Mouse (Mus musculus) C2C12 (cell line): ENCODE measurements around the gene Nab2. TPM values are rescaled to one million over a fixed set of nuclear protein-coding genes. Genes with fewer than 3 reads are reported as not detected.

ENCODE experiments used
- H3K27me3 ChIP-seq: one replicate; pipeline ENCODE4 v1.6.1; 2011; ENCODE audit not compliant: control insufficient read depth, insufficient read depth, insufficient read length
- H3K36me3 ChIP-seq: one replicate; pipeline ENCODE4 v1.6.1; 2011; ENCODE audit not compliant: control insufficient read depth, insufficient read depth
- H3K4me3 ChIP-seq: one replicate; pipeline ENCODE4 v1.5.1; 2011; ENCODE audit warnings: mild to moderate bottlenecking, control low read depth; ENCODE audit not compliant: poor library complexity, insufficient read depth, severe bottlenecking
- H3K79me2 ChIP-seq: one replicate; pipeline ENCODE4 v1.6.1; 2011; ENCODE audit not compliant: control insufficient read depth, insufficient read depth
- H3K79me3 ChIP-seq: one replicate; pipeline ENCODE4 v1.6.1; 2011; ENCODE audit warnings: low read depth, control low read depth
- H3ac ChIP-seq: one replicate; pipeline ENCODE3; 2011; ENCODE audit warnings: low read depth; ENCODE audit not compliant: control insufficient read depth, insufficient read length
- CEBPB ChIP-seq: IDR thresholded peaks from one replicate; pipeline ENCODE4 v1.6.1; 2011; ENCODE audit warnings: low read depth, mild to moderate bottlenecking, control low read depth, moderate library complexity
- CTCF ChIP-seq: IDR thresholded peaks from one replicate; pipeline ENCODE4 v1.5.1; 2011; ENCODE audit not compliant: control insufficient read depth, insufficient read depth, insufficient read length
- FOSL1 ChIP-seq: IDR thresholded peaks from one replicate; pipeline ENCODE4 v1.8.0; 2011; ENCODE audit warnings: mild to moderate bottlenecking, low read length; ENCODE audit not compliant: poor library complexity, insufficient read depth, severe bottlenecking
- MAX ChIP-seq: IDR thresholded peaks from one replicate; pipeline ENCODE4 v1.6.1; 2011; ENCODE audit warnings: mild to moderate bottlenecking, control low read depth
- MYOD1 ChIP-seq: IDR thresholded peaks from one replicate; pipeline ENCODE4 v1.6.1; 2011; ENCODE audit warnings: low read depth; ENCODE audit not compliant: control insufficient read depth, insufficient read length
- MYOG ChIP-seq: IDR thresholded peaks from one replicate; pipeline ENCODE4 v1.6.1; 2011; ENCODE audit not compliant: control insufficient read depth, insufficient read length; ENCODE audit errors: extremely low read depth
- USF1 ChIP-seq: IDR thresholded peaks from one replicate; pipeline ENCODE4 v1.6.1; 2011; ENCODE audit warnings: low read depth, mild to moderate bottlenecking, control low read depth, moderate library complexity
- polyA plus RNA-seq: library from polyadenylated mRNA; unstranded; fragments of >200 nt; fragmentation: generic; extraction: Trizol; gene quantifications from one replicate; pipeline ENCODE4 v1.2.1, GENCODE M21; 2012; ENCODE audit warnings: missing spikeins

The Nab2 gene
- polyA plus RNA-seq, 1 experiment: 108 TPM

GRCm38 (mm10) chr10:127621191-127622056 lies 46.9 kb downstream of the Nab2 start:
- peaks cover 12% of the 10 kb centered on the region for H3K36me3 ChIP-seq
- peak overlapping the region; percentile 75 for H3ac ChIP-seq
- peaks cover 39% of the 10 kb centered on the region for H3K79me3 ChIP-seq
- peaks cover 44% of the 10 kb centered on the region for H3K79me2 ChIP-seq
- peak overlapping the region; percentile 82 for H3K4me3 ChIP-seq
- no peaks in the 10 kb centered on the region for H3K27me3 ChIP-seq
- TF ChIP-seq MAX: peak; percentile 95
- TF ChIP-seq USF1: no peak
- no peak for TF ChIP-seq MYOD1
- TF ChIP-seq FOSL1: peak; percentile 59
- TF ChIP-seq MYOG: no peak

GRCm38 (mm10) chr10:127620406-127621190 lies 47.8 kb downstream of the Nab2 start, which contains the start of gene Lrp1:
Gene Lrp1 (minus strand): TSS chr10:127621148.
- Histone ChIP-seq H3K79me2 (peaks cover 47% of the 10 kb centered on the region), H3K36me3 (peaks cover 12% of the 10 kb centered on the region), H3K27me3 (no peaks in the 10 kb centered on the region), H3K79me3 (peaks cover 39% of the 10 kb centered on the region), H3ac (peak within 1 kb of the TSS; percentile 87), H3K4me3 (peak within 1 kb of the TSS; percentile 82)
- TF ChIP-seq FOSL1 (no peak), MYOG (no peak), CTCF (no peak), USF1 (no peak), CEBPB (no peak), MYOD1 (no peak), MAX (no peak)

- Histone ChIP-seq H3K79me2 (peaks cover 54% of the 10 kb centered on the region), H3K36me3 (peaks cover 12% of the 10 kb centered on the region), H3ac (peak overlapping the region; percentile 87), H3K79me3 (peaks cover 43% of the 10 kb centered on the region), H3K27me3 (no peaks in the 10 kb centered on the region), H3K4me3 (peak overlapping the region; percentile 82)
- TF ChIP-seq MYOD1 (no peak), USF1 (no peak), MAX (no peak), CEBPB (no peak), MYOG (no peak), FOSL1 (no peak), CTCF (no peak)
Observed at GRCm38 (mm10) chr10:127619941-127620405, 48.4 kb downstream of the Nab2 start.

- H3K36me3 ChIP-seq: peaks cover 12% of the 10 kb centered on the region
- peaks cover 61% of the 10 kb centered on the region for H3K79me2 ChIP-seq
- peaks cover 51% of the 10 kb centered on the region for H3K79me3 ChIP-seq
- no peaks in the 10 kb centered on the region for H3K27me3 ChIP-seq
- H3K4me3 ChIP-seq: peak overlapping the region; percentile 82
- peak overlapping the region; percentile 84 for H3ac ChIP-seq
- TF ChIP-seq FOSL1 (no peak), MYOD1 (no peak), MYOG (no peak), USF1 (no peak), CEBPB (no peak), CTCF (no peak), MAX (no peak)
Observed at GRCm38 (mm10) chr10:127619119-127619721, 49.1 kb downstream of the Nab2 start.

- no peak for TF ChIP-seq CEBPB
- peak; percentile 40 for TF ChIP-seq MYOD1
- no peak for TF ChIP-seq USF1
- TF ChIP-seq MAX: no peak
- Histone ChIP-seq H3K4me3 (peak overlapping the region; percentile 82), H3K79me3 (peaks cover 61% of the 10 kb centered on the region), H3ac (peak overlapping the region; percentile 84), H3K36me3 (peaks cover 21% of the 10 kb centered on the region), H3K27me3 (no peaks in the 10 kb centered on the region), H3K79me2 (peaks cover 72% of the 10 kb centered on the region)
Observed at GRCm38 (mm10) chr10:127618173-127618572, 50.2 kb downstream of the Nab2 start.
